In the genomic region with DNA sequence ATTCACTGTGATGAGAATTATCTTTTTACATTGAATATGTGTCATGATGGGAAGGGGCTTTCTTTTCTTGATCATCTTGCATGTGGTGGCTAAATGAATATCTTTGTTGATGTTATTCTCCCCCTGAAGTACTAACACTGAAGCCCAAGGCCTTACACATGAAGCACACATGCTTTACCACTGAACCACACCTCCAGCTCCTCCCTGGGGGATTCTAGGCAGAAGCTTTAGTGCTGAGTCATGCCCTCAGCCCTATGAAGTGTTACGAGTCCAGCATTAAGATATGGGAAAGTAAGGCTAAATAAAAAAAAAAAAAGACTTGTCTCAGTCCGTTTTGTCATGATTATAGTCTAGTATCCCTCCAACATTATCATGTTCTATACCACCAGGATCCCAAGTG, we compare ENCODE assay signal across 15 mouse cellular contexts.
"Had no signal": no experiment of that assay in that cellular context is flagged by ENCODE, and none has a peak within 500 bp of the region (broad histone marks: within the 10 kb centered on the region; RNA-seq: fewer than 3 reads in every experiment).

No protein-coding gene starts in this region.

- H3K4me2 ChIP-seq: limb, embryonic 15.5 days; lung, embryonic 14.5 days; neural tube, embryonic 13.5 days had no signal

- H3K27ac ChIP-seq: left cerebral cortex, adult 2 months; limb, embryonic 15.5 days; macrophage; neural tube, embryonic 13.5 days had no signal

- H3K27me3 ChIP-seq: limb, embryonic 15.5 days; megakaryocyte, embryonic 14.5 days; neural tube, embryonic 13.5 days had no signal

- DNase-seq: kidney, adult 2 months; kidney, postnatal 25 days; lung, embryonic 14.5 days; lung, postnatal 14 days; midbrain, embryonic 14.5 days; right cerebral cortex, adult 18-20 months; right cerebral cortex, postnatal 25 days; thymus, postnatal 36 days had no signal

- H3K4me3 ChIP-seq: left cerebral cortex, adult 2 months; limb, embryonic 15.5 days; megakaryocyte, embryonic 14.5 days; myocyte; neural tube, embryonic 13.5 days had no signal

- H3K9me3 ChIP-seq: limb, embryonic 15.5 days had no signal

- ATAC-seq: intestine, embryonic 16.5 days had no signal

- H3K36me3 ChIP-seq: limb, embryonic 15.5 days; neural tube, embryonic 13.5 days had no signal

- H3K4me1 ChIP-seq: limb, embryonic 15.5 days; megakaryocyte, embryonic 14.5 days; neural tube, embryonic 13.5 days had no signal

- H3K9ac ChIP-seq: limb, embryonic 15.5 days; lung, embryonic 14.5 days; neural tube, embryonic 13.5 days had no signal
